Mouse (Mus musculus) liver, embryonic 16.5 days (tissue): ENCODE data around the gene Btbd9. TPM values are rescaled to one million over a fixed set of nuclear protein-coding genes. Genes with fewer than 3 reads are reported as not detected.

Experiments
- ATAC-seq: fragments of 200-750 bp; cut with Nextera tagmentation; 2 replicates; pipeline ENCODE4 v1.8.0; 2017; ENCODE audit warnings: low read depth, mild to moderate bottlenecking, moderate number of reproducible peaks, moderate library complexity
- H3K27ac ChIP-seq: fragments of 300-500 bp; sonication (generic); 2 replicates; pipeline ENCODE4 v1.5.1; 2014; ENCODE audit warnings: mild to moderate bottlenecking, low read length
- H3K27me3 ChIP-seq: fragments of 300-500 bp; sonication (generic); 2 replicates; pipeline ENCODE4 v1.6.1; 2014; ENCODE audit warnings: low read depth, low read length, mixed read lengths; ENCODE audit not compliant: control insufficient read depth, insufficient read depth
- H3K36me3 ChIP-seq: fragments of 300-500 bp; sonication (generic); 2 replicates; pipeline ENCODE4 v1.6.1; 2014; ENCODE audit warnings: mild to moderate bottlenecking; ENCODE audit not compliant: control insufficient read depth, insufficient read depth
- H3K4me1 ChIP-seq: fragments of 300-500 bp; sonication (generic); 2 replicates; pipeline ENCODE4 v1.6.1; 2014; ENCODE audit warnings: low read depth, low read length, mixed read lengths; ENCODE audit not compliant: control insufficient read depth
- H3K4me2 ChIP-seq: fragments of 300-500 bp; sonication (generic); 2 replicates; pipeline ENCODE4 v1.6.1; 2014; ENCODE audit warnings: low read depth, low read length, mixed read lengths
- H3K4me3 ChIP-seq: fragments of 300-500 bp; sonication (generic); 2 replicates; pipeline ENCODE4 v1.5.1; 2014; ENCODE audit warnings: low read depth, mild to moderate bottlenecking, low read length
- H3K9ac ChIP-seq: fragments of 300-500 bp; sonication (generic); 2 replicates; pipeline ENCODE4 v1.6.1; 2014; ENCODE audit warnings: low read depth, low read length
- H3K9me3 ChIP-seq: fragments of 300-500 bp; sonication (generic); replicated peaks from 2 replicates; pipeline ENCODE4 v1.6.1; 2016; ENCODE audit warnings: low read length; ENCODE audit not compliant: control insufficient read depth
- WGBS: fragments of 180-500 bp; shearing (Covaris S2); extraction: QIAGEN DNeasy Blood & Tissue Kit; methylation state at CpG from one replicate; pipeline ENCODE4 v1.1.7; 2014; ENCODE audit not compliant: insufficient replicate concordance; 5-methylcytosine and 5-hydroxymethylcytosine counted together
- polyA plus RNA-seq: library from polyadenylated mRNA; unstranded; fragments of >200 nt; fragmentation: Nextera tagmentation; extraction: Ambion mirVana; gene quantifications from 2 replicates; pipeline ENCODE4 v1.2.1, GENCODE M21; 2015

The Btbd9 gene
- polyA plus RNA-seq, 1 experiment from 2014 or later, result 13.2 TPM

DNA sequence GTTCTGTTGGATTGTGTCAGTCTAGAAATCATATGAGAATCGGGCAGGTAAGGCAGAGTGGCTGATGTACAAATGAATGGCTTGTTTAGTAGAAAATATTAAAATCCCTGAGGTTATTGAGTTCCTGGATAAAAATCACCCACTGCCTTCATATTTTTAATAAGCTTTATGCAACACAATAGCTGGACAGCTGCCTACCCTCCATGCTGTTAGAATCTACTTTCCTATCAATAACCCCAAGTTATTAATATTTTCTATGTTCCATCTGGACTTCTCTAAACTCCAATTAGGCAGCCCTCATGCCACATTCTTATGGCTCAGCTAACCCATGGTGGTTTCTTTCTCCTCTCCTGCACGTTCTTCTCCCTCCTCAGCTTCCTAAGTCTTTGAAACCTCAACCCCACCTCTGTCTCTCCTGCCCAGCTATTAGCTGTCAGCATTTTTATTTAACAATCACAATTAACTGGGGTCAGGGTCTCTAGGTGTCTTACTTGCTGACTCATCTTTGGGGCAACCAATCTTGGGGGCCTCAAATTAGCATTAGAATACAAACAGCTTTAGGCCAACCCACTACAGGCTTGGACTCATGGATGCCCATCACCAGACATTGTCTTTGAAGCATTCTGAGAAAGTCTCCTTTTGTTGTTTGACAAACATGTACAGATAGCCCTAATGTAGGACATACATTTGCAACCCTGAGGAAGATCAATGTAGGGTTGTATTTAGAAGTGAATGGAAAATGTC, 7.1 kb upstream of the Btbd9 start:
- H3K4me2 ChIP-seq, result no peak overlapping the region
- no peaks in the 10 kb centered on the region; the same call in 1 of the 2 replicates for H3K4me1 ChIP-seq
- H3K36me3 ChIP-seq, result no peaks in the 10 kb centered on the region
- no peak overlapping the region for H3K27ac ChIP-seq
- no peaks in the 10 kb centered on the region for H3K9me3 ChIP-seq
- H3K27me3 ChIP-seq, result no peaks in the 10 kb centered on the region
- H3K9ac ChIP-seq, result no peak overlapping the region
- no peak for ATAC-seq
- WGBS, result 62% methylated on average over 2 of the region's 2 CpGs
- no peak overlapping the region for H3K4me3 ChIP-seq

DNA sequence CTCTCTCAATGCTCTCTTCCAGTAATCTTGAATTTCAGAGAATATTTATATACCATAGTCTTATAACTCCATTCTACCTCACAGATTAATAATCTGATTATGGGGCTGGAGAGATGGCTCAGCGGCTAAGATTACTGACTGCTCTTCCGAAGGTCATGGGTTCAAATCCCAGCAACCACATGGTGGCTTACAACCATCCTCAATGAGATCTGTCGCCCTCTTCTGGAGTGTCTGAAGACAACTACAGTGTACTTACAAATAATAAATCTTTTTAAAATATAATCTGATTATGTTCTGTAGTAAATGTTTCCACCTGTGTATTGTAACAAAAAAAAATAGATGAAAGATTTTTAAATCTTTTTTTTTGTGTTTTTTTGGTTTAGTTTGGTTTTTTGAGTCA, 6.0 kb upstream of the Btbd9 start:
- Histone ChIP-seq H3K4me1 (no peaks in the 10 kb centered on the region; the same call in 1 of the 2 replicates), H3K9ac (no peak overlapping the region), H3K4me2 (no peak overlapping the region), H3K4me3 (no peak overlapping the region), H3K36me3 (no peaks in the 10 kb centered on the region), H3K27ac (no peak overlapping the region), H3K27me3 (no peaks in the 10 kb centered on the region), H3K9me3 (no peaks in the 10 kb centered on the region)
- WGBS, result 69% methylated on average over 3 of the region's 3 CpGs
- ATAC-seq, result no peak

DNA sequence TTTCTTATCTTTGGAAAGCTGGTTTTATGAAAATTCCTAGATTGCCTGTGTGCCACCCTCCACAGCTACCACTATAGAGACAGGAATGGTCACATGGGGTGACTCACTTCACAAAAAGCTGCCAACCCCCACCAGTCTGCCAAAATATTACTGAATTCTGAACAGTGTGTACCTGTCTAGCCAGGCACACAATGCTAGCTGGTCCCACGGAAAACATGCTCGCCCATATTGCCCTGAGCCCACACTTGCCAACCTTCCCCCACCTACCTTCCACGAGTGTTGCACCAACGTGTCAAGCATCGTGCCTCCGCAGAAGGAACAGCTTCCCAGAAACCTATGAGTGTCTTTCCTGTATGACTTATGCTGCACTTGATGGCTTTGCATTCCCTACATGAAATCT, 4.9 kb upstream of the Btbd9 start:
- Histone ChIP-seq H3K4me2 (no peak overlapping the region), H3K27ac (no peak overlapping the region), H3K4me3 (no peak overlapping the region), H3K9ac (no peak overlapping the region), H3K36me3 (no peaks in the 10 kb centered on the region), H3K27me3 (no peaks in the 10 kb centered on the region), H3K9me3 (no peaks in the 10 kb centered on the region), H3K4me1 (peaks cover 6% of the 10 kb centered on the region)
- 72% methylated on average over 6 of the region's 6 CpGs for WGBS
- no peak for ATAC-seq

DNA sequence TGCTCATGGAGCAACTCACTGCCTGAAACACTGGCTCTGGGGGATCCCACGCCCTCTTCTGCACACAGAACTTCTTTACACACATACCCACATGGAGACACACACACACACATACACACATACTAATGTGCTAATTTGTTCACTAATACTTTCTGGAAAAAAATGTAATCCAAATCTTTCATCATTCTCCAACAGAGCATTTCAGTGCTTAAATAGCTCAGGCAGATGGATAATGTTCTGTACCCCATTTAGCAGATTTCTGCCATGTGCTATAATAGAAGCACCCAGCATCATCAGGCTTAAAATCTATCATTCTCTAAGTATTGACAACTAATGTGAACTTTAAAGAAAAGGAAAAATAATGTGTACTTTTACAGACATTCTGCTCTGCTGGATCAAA, 4.5 kb upstream of the Btbd9 start:
- 62% methylated on average over 1 of the region's 1 CpGs for WGBS
- no peak overlapping the region for H3K27ac ChIP-seq

DNA sequence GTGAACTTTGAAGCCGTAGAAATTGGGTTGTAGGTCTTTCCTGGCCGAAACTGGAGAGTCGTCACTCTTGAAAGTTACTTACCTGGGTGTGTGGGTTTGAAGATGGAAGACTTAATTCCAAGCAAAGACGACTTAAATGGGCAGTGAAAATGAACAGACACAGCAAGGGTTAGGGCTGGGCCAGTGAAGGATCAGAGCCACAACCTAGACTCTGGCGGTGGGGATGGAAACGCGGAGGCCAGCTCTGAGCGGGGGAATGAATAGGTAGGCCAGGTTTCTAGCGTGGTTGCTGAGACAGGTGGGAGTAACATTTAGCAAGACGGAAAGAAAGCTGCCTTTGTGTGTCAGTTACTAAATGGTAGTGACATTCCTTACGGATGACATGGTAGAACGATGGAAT, 658 bp upstream of the Btbd9 start:
- peak overlapping the region; percentile 78 for H3K9ac ChIP-seq
- no peaks in the 10 kb centered on the region for H3K27me3 ChIP-seq
- H3K4me1 ChIP-seq, result peaks cover 22% of the 10 kb centered on the region
- peak overlapping the region; percentile 60; the same call in 1 of the 2 replicates for H3K27ac ChIP-seq
- no peaks in the 10 kb centered on the region for H3K9me3 ChIP-seq
- ATAC-seq, result no peak
- peak overlapping the region; percentile 92 for H3K4me2 ChIP-seq
- no peaks in the 10 kb centered on the region for H3K36me3 ChIP-seq
- WGBS, result 53% methylated on average over 12 of the region's 12 CpGs
- H3K4me3 ChIP-seq, result peak overlapping the region; percentile 86

More for the DNA sequence above, 4.5 kb upstream of the Btbd9 start:
- Histone ChIP-seq H3K4me2 (no peak overlapping the region), H3K4me1 (peaks cover 6% of the 10 kb centered on the region), H3K9ac (no peak overlapping the region), H3K27me3 (no peaks in the 10 kb centered on the region), H3K9me3 (no peaks in the 10 kb centered on the region), H3K4me3 (no peak overlapping the region), H3K36me3 (no peaks in the 10 kb centered on the region)
- no peak for ATAC-seq

DNA sequence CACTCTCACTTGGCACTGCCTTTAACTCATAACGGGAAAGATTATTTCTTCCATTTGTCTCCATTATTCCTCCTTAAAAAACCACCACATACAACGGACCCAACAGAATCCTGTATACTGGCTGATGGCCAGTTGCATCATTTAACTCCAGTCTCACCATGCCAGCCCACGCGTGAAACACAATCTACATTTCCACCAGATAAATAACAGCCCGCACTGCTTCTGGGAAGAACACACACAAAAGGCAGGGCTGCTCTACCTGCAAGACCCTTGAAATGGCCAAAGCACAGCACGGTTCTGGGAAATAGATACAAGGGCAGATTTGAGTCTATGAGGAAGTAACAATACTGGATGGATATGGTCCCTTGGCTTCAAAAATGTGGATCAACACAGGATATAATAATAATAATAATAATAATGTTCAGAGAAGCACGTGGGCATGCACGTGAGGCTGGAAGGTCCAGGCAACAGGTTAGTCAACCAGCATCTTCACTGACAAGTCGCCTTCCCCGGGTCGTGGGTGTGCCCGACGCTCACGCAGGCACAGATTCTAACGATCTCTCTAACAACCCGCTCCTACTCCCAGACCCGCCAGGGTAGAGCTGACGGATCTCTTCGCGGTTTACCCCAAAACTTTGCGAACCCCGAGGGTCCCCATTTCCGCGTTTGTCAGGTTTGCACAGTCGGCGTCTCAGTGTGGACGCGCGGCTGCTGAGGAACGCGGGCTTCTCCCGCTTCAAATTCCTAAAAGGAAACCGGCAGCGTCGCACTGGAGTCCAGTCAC, 975 bp downstream of the Btbd9 start:
- no peaks in the 10 kb centered on the region for H3K9me3 ChIP-seq
- H3K4me1 ChIP-seq, result peaks cover 22% of the 10 kb centered on the region
- no peak for ATAC-seq
- H3K4me3 ChIP-seq, result peak overlapping the region; percentile 86
- H3K27ac ChIP-seq, result no peak overlapping the region; the same call in none of the 2 replicates
- H3K9ac ChIP-seq, result peak overlapping the region; percentile 78
- peak overlapping the region; percentile 92 for H3K4me2 ChIP-seq
- H3K27me3 ChIP-seq, result no peaks in the 10 kb centered on the region
- WGBS, result 3% methylated on average over 35 of the region's 35 CpGs
- H3K36me3 ChIP-seq, result no peaks in the 10 kb centered on the region

DNA sequence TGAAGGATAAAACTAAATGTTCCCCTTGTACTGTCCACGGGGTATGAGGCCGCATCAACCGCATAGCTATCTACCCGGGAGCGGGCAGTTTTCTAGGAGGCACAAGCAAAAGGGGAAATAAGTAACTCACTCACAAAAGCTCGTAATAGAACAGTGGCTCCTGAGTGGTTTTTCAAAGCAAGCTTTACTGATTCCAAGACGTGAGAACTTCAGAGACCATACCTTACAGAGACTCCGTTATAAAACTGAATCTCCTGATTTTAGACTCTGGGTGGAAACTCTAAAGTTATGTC, 1.6 kb downstream of the Btbd9 start:
- 22% methylated on average over 8 of the region's 8 CpGs for WGBS
- no peak overlapping the region for H3K27ac ChIP-seq
- peak overlapping the region; percentile 86 for H3K4me3 ChIP-seq

DNA sequence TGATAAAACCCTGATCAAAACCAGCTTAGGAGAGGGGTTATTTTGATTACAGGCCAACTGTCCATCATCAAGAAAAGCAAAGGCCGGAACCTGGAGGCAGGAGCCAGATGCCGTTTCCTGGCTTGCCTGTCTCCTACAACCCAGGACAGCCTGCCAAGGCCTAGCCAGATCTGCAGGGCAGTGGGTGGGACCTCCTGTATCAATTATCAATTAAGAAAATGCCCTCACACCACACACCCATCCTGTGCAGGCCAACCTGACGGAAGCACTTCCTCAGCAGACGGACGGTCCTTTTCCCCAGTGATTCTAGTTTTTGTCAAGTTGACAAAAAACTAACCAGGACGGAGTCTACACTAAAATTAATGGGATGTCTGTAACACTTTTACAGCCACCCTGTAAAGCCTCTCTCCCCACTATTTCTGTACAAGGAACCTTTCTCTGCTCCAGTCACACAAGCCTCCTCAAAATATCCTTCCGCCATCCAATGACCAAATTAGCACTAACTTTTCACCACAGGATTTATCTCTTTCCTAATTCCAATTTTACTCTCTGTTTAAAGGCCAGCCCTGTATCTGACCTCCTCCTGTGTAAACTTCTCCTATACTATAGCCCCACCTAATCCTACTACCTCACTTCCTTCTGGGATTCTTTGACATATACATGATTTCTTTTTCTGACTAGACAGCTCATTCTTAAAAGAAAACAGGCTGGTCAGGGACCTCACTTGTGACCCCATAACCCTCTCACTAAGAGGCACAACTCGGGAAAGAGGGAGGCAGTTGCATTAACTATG, 2.1 kb downstream of the Btbd9 start:
- WGBS, result 42% methylated on average over 8 of the region's 8 CpGs
- Histone ChIP-seq H3K9me3 (no peaks in the 10 kb centered on the region), H3K9ac (no peak overlapping the region), H3K36me3 (no peaks in the 10 kb centered on the region), H3K4me2 (peak overlapping the region; percentile 92), H3K27ac (no peak overlapping the region), H3K4me3 (no peak overlapping the region), H3K27me3 (no peaks in the 10 kb centered on the region), H3K4me1 (peaks cover 27% of the 10 kb centered on the region)
- no peak for ATAC-seq

More for the DNA sequence above, 1.6 kb downstream of the Btbd9 start:
- peak overlapping the region; percentile 92 for H3K4me2 ChIP-seq
- H3K36me3 ChIP-seq, result no peaks in the 10 kb centered on the region
- H3K9me3 ChIP-seq, result no peaks in the 10 kb centered on the region
- no peaks in the 10 kb centered on the region for H3K27me3 ChIP-seq
- no peak overlapping the region for H3K9ac ChIP-seq
- H3K4me1 ChIP-seq, result peaks cover 27% of the 10 kb centered on the region
- no peak for ATAC-seq
